Mouse (Mus musculus) natural killer cell, adult 2 months (primary cell): ENCODE measurements around the gene Epb41l4b.

Source experiments
- DNase-seq, 2 experiments: peaks; one replicate each; pipeline ENCODE4 v3.0.0; 2022; ENCODE audit warnings: low spot score in 2 of 2

Gene Epb41l4b

DNA sequence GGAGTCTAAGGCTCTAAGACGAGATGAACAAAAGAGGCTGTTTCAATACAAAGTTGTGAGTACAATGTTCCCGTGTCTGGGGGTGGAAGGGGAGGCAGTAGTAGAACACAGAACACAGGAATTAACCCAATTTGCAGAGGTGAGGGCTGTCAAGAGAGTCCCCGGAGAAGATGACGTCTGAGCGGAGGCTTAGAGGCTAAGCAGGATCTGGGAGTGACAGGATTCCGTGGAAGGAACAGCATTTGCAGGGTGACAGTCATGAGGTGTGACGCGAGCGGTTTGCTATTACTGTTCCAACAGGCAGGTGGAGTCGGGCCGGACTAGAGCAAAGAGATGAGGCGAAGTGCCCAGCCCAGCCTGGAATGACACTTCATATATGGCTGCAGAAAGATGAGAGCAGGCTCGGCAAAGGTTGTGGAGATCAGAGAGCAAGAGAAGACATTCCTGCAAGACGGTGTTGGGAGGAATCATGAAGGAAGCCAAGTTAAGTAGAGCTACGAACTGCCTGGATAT is 82.9 kb downstream of the Epb41l4b start:
- no peak for DNase-seq

DNA sequence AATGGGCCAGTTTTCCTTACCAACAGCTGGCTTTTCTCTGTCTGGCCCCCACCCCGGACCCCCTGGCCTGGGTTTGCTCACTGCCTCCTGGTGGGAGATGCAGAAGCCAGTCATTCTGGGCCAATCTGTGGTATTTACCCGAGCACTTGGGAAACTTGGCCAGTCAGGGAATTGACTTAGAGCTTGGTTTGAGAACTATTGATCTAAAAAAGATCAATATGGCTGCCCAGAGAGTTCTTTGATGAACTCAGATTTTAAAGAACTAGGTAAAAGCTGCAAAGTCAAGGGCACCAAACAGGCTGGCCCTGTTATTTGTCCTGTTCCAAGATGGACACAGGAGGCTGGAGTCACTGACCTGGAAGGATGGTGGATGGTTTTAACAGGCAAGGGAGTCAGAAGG is 84.6 kb downstream of the Epb41l4b start:
- no peak for DNase-seq

DNA sequence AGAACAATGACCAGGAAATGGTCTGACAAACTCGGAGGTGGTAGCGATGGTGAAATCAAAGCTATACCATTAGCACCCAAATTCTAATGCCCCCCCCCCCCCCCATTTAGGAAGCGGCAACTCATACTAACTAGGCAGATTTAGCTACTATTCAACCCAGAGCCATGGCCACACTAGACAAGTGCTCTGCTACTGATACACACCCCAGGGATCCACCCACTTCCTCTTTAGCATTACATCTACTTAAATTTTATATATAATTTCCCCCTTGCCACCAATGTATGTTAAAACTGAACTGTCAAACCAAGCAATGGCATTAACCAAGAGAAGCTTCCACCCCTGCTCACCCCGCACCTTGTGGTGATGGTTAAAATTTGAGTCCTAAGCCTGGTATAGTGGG is 85.6 kb downstream of the Epb41l4b start:
- no peak for DNase-seq

DNA sequence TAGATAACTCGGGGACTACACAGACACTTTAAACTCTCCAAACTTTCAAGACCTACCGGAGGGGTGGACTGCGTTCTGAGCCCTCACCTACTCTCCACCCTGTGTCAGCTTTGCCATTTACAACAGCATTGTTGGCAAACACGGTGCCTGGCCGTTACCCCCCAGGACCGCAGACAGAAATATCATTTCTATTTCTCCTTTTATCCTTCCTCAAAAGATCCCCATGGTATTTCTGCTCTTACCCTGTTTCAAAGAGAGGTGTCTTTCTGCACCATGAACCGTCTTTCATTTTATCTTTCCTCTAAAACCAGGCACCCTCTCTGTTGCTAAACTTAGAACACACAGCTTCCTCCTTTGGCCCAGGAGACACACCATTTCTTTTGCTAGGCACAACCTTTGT is 87.6 kb downstream of the Epb41l4b start:
- DNase-seq = no peak

DNA sequence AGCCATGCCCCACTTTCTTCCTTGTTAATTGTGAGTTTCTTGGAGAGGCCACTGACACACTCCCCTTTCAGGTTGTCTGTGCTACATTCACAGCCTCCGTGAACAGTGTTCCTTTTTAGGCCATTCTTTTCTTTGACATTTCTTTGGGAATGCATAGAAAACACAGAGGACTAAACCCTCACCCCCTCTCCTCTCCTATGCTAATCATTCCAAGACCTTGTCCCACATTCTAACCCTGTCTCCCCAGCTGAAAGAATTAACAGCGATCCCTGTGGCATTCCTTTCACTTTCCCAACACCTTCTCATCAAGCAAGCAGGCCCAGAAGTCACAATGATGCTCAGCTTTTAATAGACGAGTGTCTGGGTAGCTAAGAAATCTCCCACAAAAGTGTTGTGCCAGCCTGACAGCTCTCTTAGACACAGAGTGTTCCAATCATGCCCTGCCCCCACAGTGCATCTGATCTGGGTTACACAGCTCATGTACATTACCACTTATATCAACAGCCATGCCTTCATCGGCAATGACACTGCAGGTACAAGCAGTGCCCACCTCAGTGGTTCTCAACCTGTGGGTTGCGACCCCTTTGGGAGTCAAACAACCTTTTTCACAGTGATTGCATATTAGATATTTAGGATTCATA is 93.8 kb downstream of the Epb41l4b start:
- DNase-seq = no peak

DNA sequence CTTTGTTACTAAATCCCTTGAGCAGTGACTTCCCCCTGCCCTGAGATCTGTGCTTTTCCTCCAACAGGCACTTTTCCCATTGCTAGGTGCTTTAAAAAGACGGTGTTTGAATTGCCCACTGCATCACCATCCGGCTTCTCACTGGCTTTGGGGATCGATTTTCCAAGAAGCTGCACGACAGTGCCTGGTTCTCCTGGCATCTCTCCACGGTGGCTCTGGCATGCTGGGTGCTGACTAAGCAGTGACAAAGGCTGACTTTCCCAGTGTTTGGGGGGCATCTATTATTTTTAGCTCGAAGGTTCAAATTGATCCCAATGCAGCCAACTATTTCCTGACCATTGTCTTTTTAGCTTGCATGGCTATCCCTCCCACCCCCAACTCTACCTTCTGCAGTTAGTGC is 94.7 kb downstream of the Epb41l4b start:
- DNase-seq = no peak

DNA sequence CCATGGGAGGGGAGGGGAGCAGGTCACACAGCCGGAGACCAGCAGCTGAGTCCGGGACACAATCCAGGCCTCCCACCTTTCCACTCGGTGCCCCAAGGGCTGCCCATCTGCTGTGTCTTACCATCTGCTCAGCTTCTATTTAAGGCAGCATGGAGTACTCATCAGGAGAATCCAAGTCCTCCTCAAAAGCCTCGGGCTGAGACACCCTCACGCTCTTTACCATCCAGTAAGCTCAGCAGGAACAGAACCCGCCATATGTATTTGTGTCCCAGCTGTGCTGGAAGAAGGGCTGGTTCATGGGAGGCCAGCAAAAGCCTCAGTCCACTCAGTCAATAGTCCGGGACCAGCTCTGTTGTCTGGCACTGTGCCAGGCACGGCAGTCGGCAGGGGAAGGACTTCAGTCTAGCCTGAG is 97.1 kb downstream of the Epb41l4b start:
- DNase-seq = no peak

DNA sequence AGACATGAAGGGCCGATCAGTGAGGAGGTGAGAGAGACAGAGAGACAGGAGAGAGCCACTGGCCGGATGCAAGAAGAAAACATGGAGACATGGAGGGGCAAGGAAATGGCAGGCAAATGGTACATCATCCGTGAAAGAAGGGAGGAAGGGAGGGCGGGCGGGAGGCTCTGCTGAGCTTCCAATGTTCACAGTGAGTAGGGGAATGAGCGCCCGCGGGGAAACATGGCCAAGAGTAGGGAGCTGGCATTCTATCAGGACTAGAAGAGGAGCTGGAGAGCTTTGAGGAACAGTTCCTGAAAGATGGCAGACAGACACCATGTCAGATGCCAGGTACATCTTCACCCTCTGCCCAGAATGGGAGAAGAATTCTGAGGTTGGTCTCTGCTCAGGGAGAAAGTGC is 99.6 kb downstream of the Epb41l4b start:
- DNase-seq = no peak

DNA sequence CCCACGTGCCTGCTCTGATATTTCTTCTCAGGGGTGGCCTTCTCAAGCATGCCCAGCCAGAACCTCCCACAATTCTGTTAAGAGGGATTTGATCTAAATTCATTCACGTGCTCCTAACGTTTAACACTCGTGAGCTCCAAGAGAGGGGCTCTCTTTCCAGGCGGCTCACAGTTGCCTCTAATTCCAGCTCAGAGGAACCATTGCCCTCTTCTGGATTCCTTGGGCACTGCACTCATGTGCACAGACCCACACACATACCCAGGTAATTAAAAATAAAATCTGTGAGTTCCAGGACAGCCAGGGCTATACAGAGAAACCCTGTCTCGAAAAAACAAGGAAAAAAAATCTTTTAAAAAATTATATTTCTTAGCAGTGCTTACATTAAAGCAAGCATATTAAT is 101.6 kb downstream of the Epb41l4b start:
- no peak for DNase-seq

DNA sequence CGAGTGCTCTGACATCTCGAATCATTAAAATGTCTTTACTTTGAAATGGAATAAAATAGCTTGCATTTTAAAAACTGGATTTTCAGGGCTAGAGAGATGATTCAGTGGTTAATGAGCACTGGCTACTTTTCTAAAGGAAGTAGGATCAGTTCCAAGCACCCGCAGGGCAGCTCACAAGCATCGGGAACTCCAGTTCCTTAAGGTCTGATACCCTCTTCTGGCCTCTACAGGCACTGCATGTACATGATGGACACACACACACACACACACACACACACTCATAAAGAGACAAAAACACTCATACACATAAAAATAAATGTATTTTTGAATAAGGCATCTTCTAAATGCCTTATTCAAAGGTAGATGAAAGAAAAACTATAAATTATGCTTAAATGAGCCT is 102.0 kb downstream of the Epb41l4b start:
- no peak for DNase-seq

DNA sequence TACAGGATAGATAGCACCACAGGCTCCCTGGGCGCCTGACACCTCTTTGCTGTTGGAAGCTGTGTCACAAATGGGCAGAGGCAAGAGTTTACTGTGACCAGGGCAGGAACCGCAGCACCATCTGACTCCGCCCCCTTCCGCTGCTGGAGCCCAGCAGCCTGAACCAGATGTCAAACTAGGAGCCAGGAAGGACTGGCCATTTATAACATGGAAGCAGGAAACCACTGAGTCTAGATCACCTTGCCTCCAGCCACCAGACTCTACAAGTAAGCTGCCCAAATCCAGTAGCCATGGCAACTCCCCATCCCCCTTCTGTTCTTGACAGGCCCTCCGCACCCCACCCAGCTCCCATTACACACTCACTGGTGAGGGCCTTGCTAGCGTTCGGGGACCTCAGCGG is 102.8 kb downstream of the Epb41l4b start:
- DNase-seq = peak; percentile 5 to 20

DNA sequence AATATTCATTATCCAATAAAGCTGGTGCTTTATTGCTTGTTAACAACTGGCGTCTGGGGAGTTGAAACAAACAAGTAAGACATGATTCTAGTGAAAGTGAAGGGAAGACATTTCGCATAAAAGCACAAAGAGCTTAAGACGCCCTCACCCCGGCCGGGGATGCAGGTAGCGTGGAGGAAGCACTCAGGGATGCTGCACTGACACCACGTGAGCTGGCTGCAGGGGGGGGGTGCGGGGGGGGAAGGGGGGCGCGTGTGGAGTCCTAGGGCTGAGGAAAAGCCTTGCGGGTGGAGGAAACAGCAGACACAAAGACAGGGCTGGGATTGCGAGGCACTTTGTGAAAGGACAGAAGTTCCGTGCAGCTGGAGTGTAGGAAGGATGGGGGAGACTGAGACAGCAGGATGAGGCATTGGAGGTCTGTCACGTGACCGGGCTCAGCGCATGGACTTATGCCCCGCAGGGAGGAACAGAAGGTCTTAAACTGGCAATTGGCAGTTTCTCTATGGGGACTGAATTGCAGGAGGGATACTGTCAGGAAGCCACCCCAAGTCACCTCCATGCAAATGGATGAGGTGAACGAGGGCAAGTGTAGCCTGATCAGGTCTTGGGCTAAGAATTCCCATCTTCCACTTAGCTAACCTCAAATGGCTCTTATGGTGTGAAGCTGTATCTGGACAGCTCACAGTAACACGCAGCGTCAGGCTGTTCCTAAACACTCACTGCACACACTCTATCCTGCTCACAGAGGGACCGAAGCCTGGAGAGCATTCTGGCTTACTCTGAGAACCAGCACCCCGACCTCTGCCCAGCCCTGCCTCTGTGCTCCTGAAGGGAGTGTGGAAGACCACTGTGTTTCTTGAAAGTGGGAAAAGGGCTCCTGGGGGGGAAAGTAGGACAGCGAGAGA is 103.9 kb downstream of the Epb41l4b start:
- DNase-seq = no peak

DNA sequence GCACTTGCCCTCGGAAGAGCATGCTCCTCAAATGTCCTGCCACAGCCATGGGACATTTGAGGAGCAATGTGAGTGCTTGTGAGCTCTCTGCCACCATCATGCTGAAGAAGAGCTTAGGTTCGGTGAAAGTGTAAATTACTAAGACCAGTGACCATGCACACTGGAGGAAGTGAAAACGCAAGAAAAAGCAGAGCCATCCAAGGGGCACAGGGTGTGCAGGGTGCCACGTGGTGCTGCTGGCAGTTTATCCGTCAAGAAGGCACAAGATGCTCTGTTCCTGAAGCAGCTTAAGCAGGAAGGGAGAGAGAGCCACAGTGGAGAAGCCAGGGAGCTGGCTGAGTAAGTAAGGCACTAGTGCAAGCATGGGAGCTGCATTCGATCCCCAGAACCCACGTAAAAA is 105.7 kb downstream of the Epb41l4b start:
- DNase-seq = no peak

DNA sequence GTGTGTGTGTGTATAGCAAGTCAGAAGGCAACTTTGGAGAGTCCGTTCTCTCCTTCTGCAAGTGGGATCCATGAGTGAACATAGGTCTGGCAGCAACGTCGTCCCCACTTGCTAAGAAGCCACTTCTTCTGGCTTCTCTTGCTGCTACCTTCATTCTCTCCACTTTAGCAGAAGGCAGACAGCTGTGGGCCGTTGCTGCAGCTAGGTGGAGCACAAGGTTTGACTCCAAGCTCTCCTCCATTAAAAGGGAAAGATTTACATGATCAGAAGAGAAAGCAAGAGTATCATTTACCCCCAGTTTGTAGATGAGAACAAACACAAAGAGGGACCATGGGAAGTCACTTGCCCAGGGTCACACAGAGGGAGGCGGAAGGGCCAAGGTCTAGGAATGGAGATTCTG is 109.1 kb downstream of the Epb41l4b start:
- no peak for DNase-seq

DNA sequence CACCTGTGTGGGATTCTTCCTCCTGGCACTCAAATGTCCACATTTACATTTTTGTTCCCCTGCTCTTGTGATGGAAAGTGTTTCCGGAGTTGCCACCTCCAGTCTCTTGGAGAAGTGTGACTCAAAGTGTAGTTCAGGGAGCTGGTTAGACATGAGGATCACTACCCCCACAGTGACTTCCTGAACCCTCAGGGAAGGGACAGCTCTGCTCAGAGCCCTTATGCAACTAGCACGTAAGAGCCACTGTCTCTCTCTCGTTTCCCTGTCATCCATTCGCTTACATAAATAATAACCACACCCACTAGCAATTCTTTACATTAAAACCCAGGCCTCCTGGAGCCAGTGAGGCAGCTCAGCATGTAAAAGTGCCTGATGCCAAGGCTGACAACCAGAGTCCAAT is 111.8 kb downstream of the Epb41l4b start:
- DNase-seq = no peak

DNA sequence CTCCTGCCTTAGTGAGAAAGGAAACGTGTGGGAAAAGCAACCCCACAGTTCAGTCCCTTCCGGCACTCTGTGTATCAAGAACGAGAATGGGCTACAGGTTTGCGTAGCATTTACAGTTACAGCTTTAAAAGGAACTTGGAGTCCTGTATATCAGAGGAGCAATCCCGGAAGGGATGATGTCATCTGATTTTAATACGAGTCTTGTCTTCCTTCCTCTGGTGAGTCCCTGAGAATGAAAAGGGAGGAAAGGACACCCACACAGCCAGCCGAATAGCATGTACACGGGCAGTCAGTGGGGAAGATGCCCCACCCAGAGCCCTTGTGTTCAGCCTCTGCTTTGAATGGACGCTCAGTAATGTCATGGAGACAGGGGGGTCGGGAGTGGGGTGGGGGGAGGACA is 115.3 kb downstream of the Epb41l4b start:
- DNase-seq = no peak

DNA sequence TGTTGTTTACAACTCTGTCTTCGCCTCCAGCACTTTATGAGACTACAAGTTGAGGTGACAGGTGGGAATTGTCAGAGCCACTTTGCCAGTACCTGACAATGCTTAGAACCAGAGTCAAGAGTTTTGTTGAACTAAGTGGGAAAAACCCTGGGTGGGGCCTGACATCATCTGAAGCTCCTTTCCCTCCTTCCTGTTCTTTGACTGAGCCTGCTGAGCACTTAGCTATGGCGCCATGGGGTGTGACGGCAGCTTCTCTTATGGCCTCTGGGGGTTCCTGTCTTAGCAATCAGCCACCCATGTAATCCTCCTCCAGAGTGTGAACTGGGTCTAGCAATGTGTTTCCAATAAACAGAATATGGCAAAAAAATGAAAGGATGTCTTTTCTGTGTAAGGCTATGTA is 119.7 kb downstream of the Epb41l4b start:
- peak in 1 of 2 experiments; percentile 22 for DNase-seq

DNA sequence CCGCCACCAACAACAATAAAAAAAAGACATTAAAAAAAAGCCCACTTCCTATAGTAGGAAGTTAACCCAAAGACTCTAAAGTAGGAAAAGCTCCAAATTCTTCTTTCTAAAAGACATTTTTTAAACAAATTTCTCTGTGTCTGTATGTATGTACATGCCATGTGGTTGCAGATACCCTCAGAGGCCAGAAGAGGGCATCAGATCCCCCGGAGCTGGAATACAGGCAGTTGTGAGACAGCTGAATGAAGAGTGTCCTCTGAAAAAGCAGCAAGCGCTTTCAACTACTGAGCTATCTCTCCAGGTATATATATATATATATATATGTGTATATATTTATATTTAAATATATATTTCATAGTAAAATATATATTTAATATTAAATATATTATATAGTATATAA is 121.9 kb downstream of the Epb41l4b start:
- no peak for DNase-seq

DNA sequence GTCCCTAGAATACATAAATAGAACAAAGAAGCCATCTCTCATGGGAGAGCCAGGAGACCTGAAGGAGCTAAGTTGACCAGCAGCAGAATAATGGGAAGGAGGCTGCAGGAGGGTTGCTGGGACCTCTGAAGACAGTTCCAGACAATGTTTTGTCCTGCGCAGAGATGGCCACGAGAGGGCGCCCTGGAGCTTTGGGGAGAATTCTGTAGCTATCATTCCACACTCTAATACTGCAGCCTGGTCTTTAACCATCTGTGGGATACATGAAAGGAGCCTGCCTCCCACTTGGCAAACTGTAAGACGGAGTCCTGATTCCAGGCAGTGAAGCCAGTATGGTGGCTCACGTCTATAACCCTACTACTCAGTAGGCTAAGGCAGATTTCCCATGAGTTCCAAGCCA is 126.0 kb downstream of the Epb41l4b start:
- peak; percentile 21 to 64 for DNase-seq

DNA sequence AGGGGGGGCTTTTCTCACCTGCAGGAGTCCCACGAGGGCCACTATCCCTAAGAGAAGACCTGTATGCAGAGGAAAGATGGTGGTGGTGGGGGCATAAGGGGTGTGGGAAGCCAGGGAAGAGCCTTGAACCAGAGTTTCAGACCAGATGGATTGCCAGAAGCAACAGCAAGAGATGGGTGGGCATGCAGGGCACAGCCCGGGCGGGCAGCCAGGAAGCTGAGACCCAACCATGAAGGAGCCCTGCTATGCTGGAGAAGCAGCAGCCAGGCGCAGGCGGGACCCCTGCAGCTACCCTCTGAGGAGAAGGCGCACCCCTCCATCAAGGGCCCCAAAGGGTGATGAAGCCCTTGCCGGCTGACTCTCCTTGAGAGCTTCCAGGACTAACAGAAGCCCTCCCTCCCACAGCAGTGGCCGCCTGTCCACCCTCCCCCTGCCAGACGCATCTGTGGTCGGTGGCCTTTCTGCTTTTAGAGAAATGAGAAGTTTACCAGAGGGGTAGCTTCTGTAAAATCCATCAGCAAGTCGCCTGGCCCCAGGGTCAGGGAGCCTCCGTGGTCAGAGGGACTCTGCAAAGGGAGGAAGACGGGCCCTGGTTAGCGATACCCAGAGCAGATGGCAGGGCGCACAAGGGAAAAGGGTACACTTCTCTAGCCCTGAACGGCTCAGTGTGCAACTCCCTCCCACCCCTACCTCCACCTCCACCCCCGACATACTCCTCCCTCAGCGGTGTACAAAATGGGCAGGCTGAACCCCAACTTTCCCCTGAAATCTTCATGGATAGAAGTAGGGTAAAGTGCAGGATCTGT is 126.7 kb downstream of the Epb41l4b start:
- no peak for DNase-seq

DNA sequence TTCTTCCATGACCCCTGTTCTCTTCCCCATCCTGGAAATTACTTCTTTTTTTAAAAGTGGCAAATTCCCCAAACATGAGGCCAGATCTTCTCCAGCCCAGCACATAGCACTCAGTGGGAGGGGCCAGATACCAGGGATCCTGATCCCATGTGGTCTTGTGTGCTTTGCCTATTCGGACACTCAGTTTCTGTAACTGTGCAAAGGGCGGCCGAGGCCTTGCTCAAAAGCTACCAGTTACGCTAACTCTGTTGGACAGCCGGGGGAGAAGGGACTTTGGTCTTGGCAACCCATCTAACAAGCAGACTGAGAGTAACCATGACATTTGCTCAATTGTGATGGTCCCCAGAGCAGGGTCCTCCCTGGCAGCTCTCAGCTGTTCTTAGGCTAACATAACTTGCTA is 128.2 kb downstream of the Epb41l4b start:
- no peak for DNase-seq

DNA sequence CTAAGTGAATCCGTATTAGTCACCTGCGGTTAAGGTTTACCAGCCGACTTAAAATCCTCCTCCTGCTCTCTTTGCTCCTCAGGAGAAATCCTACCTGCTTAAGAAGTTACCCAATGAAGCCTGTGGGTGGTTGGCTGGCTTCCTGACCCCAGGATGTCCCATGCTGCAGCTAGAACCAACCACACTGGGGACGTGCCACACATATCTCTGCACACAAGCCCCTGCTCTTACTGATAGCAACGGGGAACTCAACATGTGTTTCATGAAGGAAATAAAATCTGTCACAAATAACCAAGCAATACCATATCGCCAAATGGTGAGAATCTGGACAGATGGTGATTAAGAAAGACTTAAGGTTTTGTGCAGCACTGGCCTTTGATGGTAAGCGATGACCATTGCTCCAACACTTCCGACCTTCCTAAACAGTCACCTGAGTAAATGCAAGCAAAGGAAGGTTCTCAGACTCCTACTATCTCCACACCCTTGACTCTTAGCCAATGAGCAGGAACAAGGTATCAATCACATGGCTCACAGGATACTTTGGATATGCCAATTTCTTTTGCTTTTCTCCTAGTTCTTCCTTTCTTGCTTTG is 131.7 kb downstream of the Epb41l4b start:
- DNase-seq = no peak
